Mouse (Mus musculus): Measurements from ENCODE around the gene Prkcb. TPM values are rescaled to one million over a fixed set of nuclear protein-coding genes. Genes with fewer than 3 reads are reported as not detected.
A peak's percentile ranks its signal among the peaks of the same experiment; 100 is the strongest.

Gene Prkcb
- polyA plus RNA-seq, 1 experiment from 2014 or later, result 148 TPM

GRCm38 (mm10) chr7:122249321-122249821, 39.2 kb upstream of the Prkcb start:
- Histone ChIP-seq H3K4me1 (ENCODE audit: control insufficient read depth, insufficient read depth, low read length) (no peaks in the 10 kb centered on the region), H3K4me3 (ENCODE audit: low read depth, low read length) (no peak overlapping the region), H3K9me3 (replicated peaks; ENCODE audit: control insufficient read depth, low read length, poor library complexity, severe bottlenecking) (no peaks in the 10 kb centered on the region), H3K4me2 (ENCODE audit: low read length) (no peak overlapping the region), H3K9ac (ENCODE audit: low read depth, low read length) (no peak overlapping the region), H3K27me3 (ENCODE audit: control insufficient read depth, insufficient read depth, low read depth, low read length) (no peaks in the 10 kb centered on the region), H3K36me3 (ENCODE audit: control insufficient read depth, insufficient read depth, low read length) (no peaks in the 10 kb centered on the region), H3K27ac (ENCODE audit: low read length) (no peak overlapping the region)
- ATAC-seq, result no peak
- WGBS, result 86% methylated on average over 9 of the region's 9 CpGs

GRCm38 (mm10) chr7:122251197-122252011, 37.1 kb upstream of the Prkcb start:
- Histone ChIP-seq H3K4me2 (ENCODE audit: low read length) (0 out of 2 replicates have a peak overlapping the region, but pooled peaks have one; percentile 25), H3K4me3 (ENCODE audit: low read depth, low read length) (no peak overlapping the region), H3K27ac (ENCODE audit: low read length) (no peak overlapping the region), H3K4me1 (ENCODE audit: control insufficient read depth, insufficient read depth, low read length) (no peaks in the 10 kb centered on the region), H3K36me3 (ENCODE audit: control insufficient read depth, insufficient read depth, low read length) (no peaks in the 10 kb centered on the region), H3K9ac (ENCODE audit: low read depth, low read length) (no peak overlapping the region), H3K9me3 (replicated peaks; ENCODE audit: control insufficient read depth, low read length, poor library complexity, severe bottlenecking) (no peaks in the 10 kb centered on the region), H3K27me3 (ENCODE audit: control insufficient read depth, insufficient read depth, low read depth, low read length) (no peaks in the 10 kb centered on the region)
- WGBS, result 30% methylated on average over 20 of the region's 21 CpGs
- peak; percentile 54; the same call in 1 of the 2 replicates for ATAC-seq

GRCm38 (mm10) chr7:122256722-122257121, 31.8 kb upstream of the Prkcb start:
- no peaks in the 10 kb centered on the region for H3K9me3 ChIP-seq (replicated peaks; ENCODE audit: control insufficient read depth, low read length, poor library complexity, severe bottlenecking)
- H3K27me3 ChIP-seq (ENCODE audit: control insufficient read depth, insufficient read depth, low read depth, low read length), result no peaks in the 10 kb centered on the region
- H3K4me3 ChIP-seq (ENCODE audit: low read depth, low read length), result no peak overlapping the region
- WGBS, result 80% methylated on average over 7 of the region's 7 CpGs
- no peak overlapping the region for H3K9ac ChIP-seq (ENCODE audit: low read depth, low read length)
- no peaks in the 10 kb centered on the region for H3K36me3 ChIP-seq (ENCODE audit: control insufficient read depth, insufficient read depth, low read length)
- no peaks in the 10 kb centered on the region for H3K4me1 ChIP-seq (ENCODE audit: control insufficient read depth, insufficient read depth, low read length)
- H3K27ac ChIP-seq (ENCODE audit: low read length), result no peak overlapping the region
- H3K4me2 ChIP-seq (ENCODE audit: low read length), result no peak overlapping the region
- no peak for ATAC-seq

DNA sequence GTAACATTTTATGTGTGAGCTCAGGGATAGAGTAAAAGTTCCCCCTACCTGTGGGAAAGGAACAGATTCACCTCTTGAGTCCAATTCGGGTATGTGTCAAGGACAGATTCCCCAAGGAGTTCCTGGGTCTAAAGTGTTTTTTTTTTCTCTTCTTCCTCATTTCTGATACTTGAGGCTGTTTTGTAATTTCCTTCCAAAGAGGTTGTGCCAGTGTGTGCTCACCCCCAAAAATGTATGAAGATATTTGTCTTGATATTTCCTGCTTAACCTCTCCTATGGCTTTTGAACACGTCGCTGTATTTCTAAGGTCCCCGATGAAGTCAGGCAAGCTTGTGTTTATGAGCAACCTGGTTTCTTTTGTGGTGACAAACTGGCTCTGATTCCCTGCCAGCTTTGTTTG, 30.0 kb upstream of the Prkcb start:
- WGBS, result 81% methylated on average over 4 of the region's 4 CpGs
- Histone ChIP-seq H3K27me3 (ENCODE audit: control insufficient read depth, insufficient read depth, low read depth, low read length) (no peaks in the 10 kb centered on the region), H3K9me3 (replicated peaks; ENCODE audit: control insufficient read depth, low read length, poor library complexity, severe bottlenecking) (no peaks in the 10 kb centered on the region), H3K36me3 (ENCODE audit: control insufficient read depth, insufficient read depth, low read length) (no peaks in the 10 kb centered on the region), H3K4me3 (ENCODE audit: low read depth, low read length) (no peak overlapping the region), H3K9ac (ENCODE audit: low read depth, low read length) (no peak overlapping the region), H3K27ac (ENCODE audit: low read length) (no peak overlapping the region), H3K4me2 (ENCODE audit: low read length) (no peak overlapping the region), H3K4me1 (ENCODE audit: control insufficient read depth, insufficient read depth, low read length) (no peaks in the 10 kb centered on the region)
- no peak for ATAC-seq

DNA sequence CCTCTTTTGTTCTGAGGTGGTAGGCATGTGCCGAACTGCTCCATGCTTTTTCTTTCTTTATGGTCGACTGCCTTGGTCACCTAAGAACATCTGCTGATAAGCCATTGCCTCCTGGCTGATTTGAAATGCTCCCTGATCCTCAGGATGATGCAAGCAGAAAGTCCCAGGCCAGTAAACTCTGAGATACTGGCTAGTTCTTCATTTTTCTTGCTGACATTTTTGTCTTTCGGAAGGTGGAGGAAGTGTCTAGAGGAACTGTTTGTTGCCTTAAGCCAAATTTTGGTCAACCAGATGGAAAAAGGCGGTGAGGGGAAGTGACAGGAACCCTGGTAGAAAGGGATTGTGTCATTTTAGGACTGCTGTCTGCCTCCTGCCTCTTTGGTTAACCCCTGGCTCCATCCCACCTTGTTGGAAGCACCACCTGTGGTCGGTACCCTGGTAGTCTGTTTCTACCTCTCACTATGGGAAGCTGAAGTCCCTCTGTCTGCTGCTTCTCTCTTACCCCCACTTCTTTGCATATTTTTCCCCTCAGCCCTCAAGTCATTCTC, 28.4 kb upstream of the Prkcb start:
- no peak for ATAC-seq
- H3K27me3 ChIP-seq (ENCODE audit: control insufficient read depth, insufficient read depth, low read depth, low read length), result no peaks in the 10 kb centered on the region
- no peaks in the 10 kb centered on the region for H3K9me3 ChIP-seq (replicated peaks; ENCODE audit: control insufficient read depth, low read length, poor library complexity, severe bottlenecking)
- no peaks in the 10 kb centered on the region for H3K4me1 ChIP-seq (ENCODE audit: control insufficient read depth, insufficient read depth, low read length)
- no peaks in the 10 kb centered on the region for H3K36me3 ChIP-seq (ENCODE audit: control insufficient read depth, insufficient read depth, low read length)
- no peak overlapping the region for H3K4me2 ChIP-seq (ENCODE audit: low read length)
- no peak overlapping the region for H3K27ac ChIP-seq (ENCODE audit: low read length)
- H3K4me3 ChIP-seq (ENCODE audit: low read depth, low read length), result no peak overlapping the region
- H3K9ac ChIP-seq (ENCODE audit: low read depth, low read length), result no peak overlapping the region
- 88% methylated on average over 5 of the region's 5 CpGs for WGBS

- ATAC-seq, result no peak
- Histone ChIP-seq H3K4me3 (ENCODE audit: low read depth, low read length) (no peak overlapping the region), H3K27me3 (ENCODE audit: control insufficient read depth, insufficient read depth, low read depth, low read length) (no peaks in the 10 kb centered on the region), H3K9me3 (replicated peaks; ENCODE audit: control insufficient read depth, low read length, poor library complexity, severe bottlenecking) (no peaks in the 10 kb centered on the region), H3K27ac (ENCODE audit: low read length) (no peak overlapping the region), H3K36me3 (ENCODE audit: control insufficient read depth, insufficient read depth, low read length) (no peaks in the 10 kb centered on the region), H3K4me1 (ENCODE audit: control insufficient read depth, insufficient read depth, low read length) (no peaks in the 10 kb centered on the region), H3K4me2 (ENCODE audit: low read length) (no peak overlapping the region), H3K9ac (ENCODE audit: low read depth, low read length) (no peak overlapping the region)
- WGBS, result 90% methylated on average over 4 of the region's 4 CpGs
Observed at GRCm38 (mm10) chr7:122268983-122269486, 19.5 kb upstream of the Prkcb start.

- Histone ChIP-seq H3K27me3 (ENCODE audit: control insufficient read depth, insufficient read depth, low read depth, low read length) (no peaks in the 10 kb centered on the region), H3K4me2 (ENCODE audit: low read length) (no peak overlapping the region), H3K36me3 (ENCODE audit: control insufficient read depth, insufficient read depth, low read length) (no peaks in the 10 kb centered on the region), H3K27ac (ENCODE audit: low read length) (no peak overlapping the region), H3K9me3 (replicated peaks; ENCODE audit: control insufficient read depth, low read length, poor library complexity, severe bottlenecking) (no peaks in the 10 kb centered on the region), H3K4me1 (ENCODE audit: control insufficient read depth, insufficient read depth, low read length) (no peaks in the 10 kb centered on the region), H3K9ac (ENCODE audit: low read depth, low read length) (no peak overlapping the region), H3K4me3 (ENCODE audit: low read depth, low read length) (no peak overlapping the region)
- WGBS, result 93% methylated on average over 2 of the region's 2 CpGs
- no peak for ATAC-seq
Observed at GRCm38 (mm10) chr7:122272334-122272733, 16.2 kb upstream of the Prkcb start.

- H3K9ac ChIP-seq (ENCODE audit: low read depth, low read length), result no peak overlapping the region
- H3K4me3 ChIP-seq (ENCODE audit: low read depth, low read length), result no peak overlapping the region
- H3K27ac ChIP-seq (ENCODE audit: low read length), result no peak overlapping the region
- no peak for ATAC-seq
- no peaks in the 10 kb centered on the region for H3K36me3 ChIP-seq (ENCODE audit: control insufficient read depth, insufficient read depth, low read length)
- H3K4me2 ChIP-seq (ENCODE audit: low read length), result no peak overlapping the region
- 89% methylated on average over 9 of the region's 9 CpGs for WGBS
- H3K4me1 ChIP-seq (ENCODE audit: control insufficient read depth, insufficient read depth, low read length), result no peaks in the 10 kb centered on the region
- no peaks in the 10 kb centered on the region for H3K27me3 ChIP-seq (ENCODE audit: control insufficient read depth, insufficient read depth, low read depth, low read length)
- H3K9me3 ChIP-seq (replicated peaks; ENCODE audit: control insufficient read depth, low read length, poor library complexity, severe bottlenecking), result no peaks in the 10 kb centered on the region
Observed at GRCm38 (mm10) chr7:122279580-122279979, 9.0 kb upstream of the Prkcb start.

DNA sequence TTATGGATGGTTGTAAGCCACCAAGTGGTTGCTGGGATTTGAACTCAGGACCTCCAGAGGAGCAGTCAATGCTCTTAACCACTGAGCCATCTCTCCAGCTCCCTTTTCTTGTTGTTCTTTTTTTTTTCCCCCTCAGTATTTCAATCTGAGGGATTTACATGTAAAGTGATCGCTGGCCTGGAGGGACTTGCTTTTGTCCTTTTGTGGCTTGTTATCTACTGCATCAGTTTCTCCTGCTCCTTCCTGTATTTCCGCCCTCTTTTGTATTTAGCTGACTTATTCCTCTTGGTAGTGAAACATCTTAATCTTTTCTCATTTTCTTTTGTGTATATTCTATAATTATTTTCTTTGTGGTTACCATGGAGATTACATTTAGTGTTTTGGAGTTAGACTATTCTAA, 8.2 kb upstream of the Prkcb start:
- H3K4me3 ChIP-seq (ENCODE audit: low read depth, low read length), result no peak overlapping the region

More for the DNA sequence above, 8.2 kb upstream of the Prkcb start:
- Histone ChIP-seq H3K27ac (ENCODE audit: low read length) (no peak overlapping the region), H3K27me3 (ENCODE audit: control insufficient read depth, insufficient read depth, low read depth, low read length) (no peaks in the 10 kb centered on the region), H3K36me3 (ENCODE audit: control insufficient read depth, insufficient read depth, low read length) (no peaks in the 10 kb centered on the region), H3K9me3 (replicated peaks; ENCODE audit: control insufficient read depth, low read length, poor library complexity, severe bottlenecking) (no peaks in the 10 kb centered on the region), H3K9ac (ENCODE audit: low read depth, low read length) (no peak overlapping the region), H3K4me1 (ENCODE audit: control insufficient read depth, insufficient read depth, low read length) (no peaks in the 10 kb centered on the region), H3K4me2 (ENCODE audit: low read length) (no peak overlapping the region)
- WGBS, result 52% methylated on average over 2 of the region's 2 CpGs
- ATAC-seq, result no peak

All from midbrain, embryonic 16.5 days (tissue).